Mouse (Mus musculus) liver, postnatal 0 days (tissue): ENCODE measurements around the gene Amh. TPM values are rescaled to one million over a fixed set of nuclear protein-coding genes. Genes with fewer than 3 reads are reported as not detected.

Experiments
- ATAC-seq: fragments of 200-750 bp; cut with Nextera tagmentation; 2 replicates; pipeline ENCODE4 v1.8.0; 2017; ENCODE audit warnings: mild to moderate bottlenecking, moderate library complexity
- DNase-seq: peaks from one replicate; pipeline ENCODE4 v3.0.0-alpha.2; 2016
- H3K27ac ChIP-seq: fragments of 300-500 bp; sonication (generic); 2 replicates; pipeline ENCODE4 v1.5.1; 2014; ENCODE audit warnings: antibody characterized with exemption, moderate library complexity, mild to moderate bottlenecking, low read depth
- H3K27me3 ChIP-seq: fragments of 300-500 bp; sonication (generic); 2 replicates; pipeline ENCODE4 v1.6.1; 2014; ENCODE audit warnings: low read length, control low read depth, mixed read lengths; ENCODE audit not compliant: insufficient read depth
- H3K36me3 ChIP-seq: fragments of 300-500 bp; sonication (generic); replicated peaks from 2 replicates; pipeline ENCODE4 v1.6.1; 2014; ENCODE audit warnings: mild to moderate bottlenecking, control low read depth, low read length, moderate library complexity, mixed read lengths; ENCODE audit not compliant: insufficient read depth
- H3K4me1 ChIP-seq: fragments of 300-500 bp; sonication (generic); 2 replicates; pipeline ENCODE4 v1.6.1; 2014; ENCODE audit warnings: antibody characterized with exemption, mild to moderate bottlenecking, control low read depth; ENCODE audit not compliant: insufficient read depth
- H3K4me2 ChIP-seq: fragments of 300-500 bp; sonication (generic); 2 replicates; pipeline ENCODE4 v1.6.1; 2014; ENCODE audit warnings: low read depth, mild to moderate bottlenecking, low read length, moderate library complexity, mixed read lengths
- H3K4me3 ChIP-seq: fragments of 300-500 bp; sonication (generic); 2 replicates; pipeline ENCODE4 v1.5.1; 2014; ENCODE audit warnings: low read depth, low read length
- H3K9ac ChIP-seq: fragments of 300-500 bp; sonication (generic); replicated peaks from 2 replicates; pipeline ENCODE4 v1.6.1; 2014; ENCODE audit warnings: mild to moderate bottlenecking, moderate library complexity
- H3K9me3 ChIP-seq: fragments of 300-500 bp; sonication (generic); 2 replicates; pipeline ENCODE4 v1.6.1; 2016; ENCODE audit warnings: mild to moderate bottlenecking, control low read depth, low read length, mixed read lengths
- CTCF ChIP-seq: sonication (generic); IDR thresholded peaks from 2 replicates; pipeline ENCODE4 v1.5.1; 2016; ENCODE audit warnings: antibody characterized with exemption, low read depth
- EP300 ChIP-seq: IDR thresholded peaks from 2 replicates; pipeline ENCODE4 v1.6.1; 2016; ENCODE audit warnings: antibody characterized with exemption, low read depth, mild to moderate bottlenecking
- WGBS: fragments of 180-500 bp; shearing (Covaris S2); extraction: QIAGEN DNeasy Blood & Tissue Kit; methylation state at CpG from one replicate; pipeline ENCODE4 v1.1.7; 2014; ENCODE audit not compliant: insufficient replicate concordance; 5-methylcytosine and 5-hydroxymethylcytosine counted together
- polyA plus RNA-seq: library from polyadenylated mRNA; unstranded; fragments of >200 nt; fragmentation: Nextera tagmentation; extraction: Ambion mirVana; gene quantifications from 2 replicates; pipeline ENCODE4 v1.2.1, GENCODE M21; 2015

Amh gene
- polyA plus RNA-seq, 1 experiment from 2014 or later, result 0.06 TPM

DNA sequence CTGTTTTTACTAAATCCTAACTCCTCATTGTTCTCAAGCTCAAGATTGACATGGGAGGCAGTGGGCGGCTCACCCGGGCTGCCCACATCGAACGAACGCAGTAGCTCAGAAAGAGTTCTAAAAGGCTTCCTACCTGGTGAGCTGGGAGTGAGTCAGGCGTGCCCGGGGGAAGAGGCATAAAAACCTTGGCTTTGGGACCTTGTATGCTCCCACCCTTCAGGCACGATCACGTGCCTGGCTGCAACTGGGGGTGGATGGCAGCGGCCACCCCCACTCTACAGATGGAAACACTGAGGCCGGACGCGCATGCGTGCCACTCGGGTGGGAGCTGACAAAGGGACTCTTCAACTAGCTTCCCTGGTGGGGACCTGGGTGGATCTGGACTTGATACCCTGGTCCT lies 37.3 kb downstream of the Amh start:
- Histone ChIP-seq H3K4me2 (no peak overlapping the region), H3K4me3 (no peak overlapping the region), H3K4me1 (0 out of 2 replicates have a peak, but pooled peaks cover 5% of the 10 kb centered on the region), H3K36me3 (no peaks in the 10 kb centered on the region), H3K9me3 (no peaks in the 10 kb centered on the region), H3K27me3 (peaks cover 54% of the 10 kb centered on the region), H3K27ac (no peak overlapping the region), H3K9ac (no peak overlapping the region)
- DNase-seq, result no peak
- no peak for ATAC-seq
- TF ChIP-seq CTCF (no peak), EP300 (no peak)
- 84% methylated on average over 15 of the region's 15 CpGs for WGBS

DNA sequence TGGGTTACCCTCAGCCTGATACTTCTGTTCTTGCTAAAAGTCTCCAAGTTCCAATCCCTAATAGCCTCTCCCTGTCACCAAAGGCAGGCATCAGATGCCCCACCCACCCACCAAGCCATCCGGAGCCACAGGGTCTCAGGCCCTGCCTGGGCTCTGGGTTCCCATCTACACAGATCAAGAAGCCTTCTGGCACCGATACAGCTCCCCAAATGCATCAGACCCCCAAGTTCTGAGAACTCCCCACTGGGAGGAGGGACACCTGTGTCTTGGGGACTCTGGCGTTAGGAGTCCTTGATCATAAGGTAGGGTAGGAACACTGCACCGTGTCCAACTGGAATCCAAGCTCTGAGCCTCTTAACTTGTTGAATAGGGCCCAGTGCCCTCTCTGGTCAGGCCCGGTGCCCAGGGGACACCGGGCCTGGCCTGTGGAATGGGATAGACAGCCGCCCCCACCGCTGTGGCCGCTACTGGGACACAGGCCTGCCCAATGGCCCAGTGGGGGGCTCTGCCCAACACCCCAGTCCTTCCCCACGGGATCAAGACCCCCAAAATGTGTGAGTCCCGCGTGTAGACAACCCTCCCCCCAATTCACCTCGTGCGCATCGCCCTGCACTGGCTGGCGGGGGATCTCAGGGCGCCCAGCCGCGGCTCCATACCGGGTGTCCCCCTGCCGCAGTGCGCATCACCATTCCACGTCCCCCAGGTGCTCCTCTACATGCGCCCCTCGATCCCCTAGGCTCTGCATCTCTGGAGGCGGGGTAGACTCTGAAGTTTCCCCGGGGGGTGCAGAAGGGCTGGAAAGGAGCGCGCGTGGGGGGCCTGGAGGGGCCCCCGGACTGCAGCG lies 38.3 kb downstream of the Amh start:
- H3K4me1 ChIP-seq, result peaks cover 7% of the 10 kb centered on the region
- peaks cover 47% of the 10 kb centered on the region for H3K27me3 ChIP-seq
- H3K9me3 ChIP-seq, result no peaks in the 10 kb centered on the region
- no peak for DNase-seq
- no peak overlapping the region for H3K9ac ChIP-seq
- ATAC-seq, result no peak
- WGBS, result 16% methylated on average over 30 of the region's 32 CpGs
- no peaks in the 10 kb centered on the region for H3K36me3 ChIP-seq
- no peak for TF ChIP-seq CTCF
- TF ChIP-seq EP300, result no peak
- H3K27ac ChIP-seq, result no peak overlapping the region
- H3K4me3 ChIP-seq, result peak overlapping the region; percentile 15; the same call in 1 of the 2 replicates
- peak overlapping the region; percentile 55 for H3K4me2 ChIP-seq

DNA sequence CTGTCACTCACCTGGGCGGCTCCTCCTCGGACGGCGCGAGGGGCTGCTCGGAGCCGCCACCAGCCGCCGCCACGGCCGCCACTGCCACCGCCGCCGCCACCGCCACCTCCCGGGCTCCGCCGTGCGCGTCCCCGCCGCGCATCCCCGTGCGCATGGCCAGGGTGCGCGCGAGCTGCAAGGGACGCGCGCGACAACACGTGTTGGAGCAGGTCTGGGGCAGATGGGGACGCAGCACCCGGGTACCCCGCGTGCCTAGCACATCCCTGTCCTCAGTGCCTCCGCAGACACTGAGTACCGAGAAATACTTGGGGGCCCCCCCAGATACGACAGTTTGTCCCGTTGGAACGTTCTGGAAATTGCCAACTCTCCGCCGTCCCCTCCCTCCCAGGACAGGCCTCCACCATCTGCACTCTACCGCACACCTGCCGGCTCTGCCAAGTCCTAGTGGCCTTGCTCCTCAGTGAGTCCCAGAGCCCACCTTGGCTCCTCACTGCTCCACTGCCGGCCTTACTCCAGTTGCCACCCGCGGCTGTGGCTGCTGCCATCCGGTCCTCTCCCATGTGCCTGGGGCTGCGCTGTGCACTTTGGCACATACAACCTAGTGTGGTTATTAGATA lies 39.0 kb downstream of the Amh start, which contains the start of gene Lingo3:
TSS of gene Lingo3 (minus strand) at position 109 of the 617 bp plus-strand sequence.
- Histone ChIP-seq H3K4me3 (peak within 1 kb of the TSS; percentile 15; the same call in 1 of the 2 replicates), H3K9ac (no peak within 1 kb of the TSS), H3K9me3 (no peaks in the 10 kb centered on the region), H3K27me3 (peaks cover 47% of the 10 kb centered on the region), H3K27ac (no peak within 1 kb of the TSS), H3K4me1 (peaks cover 13% of the 10 kb centered on the region), H3K4me2 (peak within 1 kb of the TSS; percentile 55), H3K36me3 (no peaks in the 10 kb centered on the region)
- ATAC-seq (no peak; the same call in 1 of the 2 replicates), DNase-seq (no peak)
- TF ChIP-seq EP300 (no peak), CTCF (no peak)
- 6% methylated on average over 43 of the region's 51 CpGs for WGBS

DNA sequence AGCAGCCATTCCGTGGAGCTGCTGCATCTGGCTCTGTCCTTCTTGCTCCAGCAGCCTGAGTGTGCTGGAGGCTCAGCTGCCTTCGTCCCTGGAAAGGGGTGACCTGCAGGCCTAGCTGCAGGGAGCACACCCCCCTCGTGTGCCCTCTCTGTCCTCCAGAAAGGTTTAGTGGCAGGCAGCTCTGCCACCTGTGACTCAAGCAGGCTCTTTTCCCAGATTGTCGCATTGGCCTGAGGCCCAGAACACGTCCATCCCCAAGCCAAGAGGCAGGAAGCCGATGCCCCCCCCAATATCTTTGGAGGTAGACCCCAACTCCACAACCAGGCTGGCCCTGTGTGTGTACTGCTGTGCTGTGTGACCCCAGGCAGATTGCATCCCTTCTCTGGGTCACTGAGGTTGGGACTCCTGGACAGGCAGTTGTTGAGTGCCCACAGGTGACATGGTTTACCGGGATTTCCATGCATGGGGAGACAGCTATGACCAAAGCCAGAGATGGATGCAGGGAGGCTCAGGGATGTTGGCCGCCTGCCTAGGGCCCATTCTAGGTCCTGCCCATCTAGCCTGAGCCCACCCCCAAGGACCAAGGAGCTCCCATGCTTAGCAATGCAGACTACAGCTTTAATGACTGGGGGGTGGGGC lies 40.1 kb downstream of the Amh start:
- no peak overlapping the region for H3K9ac ChIP-seq
- H3K4me2 ChIP-seq, result no peak overlapping the region
- peaks cover 47% of the 10 kb centered on the region for H3K27me3 ChIP-seq
- TF ChIP-seq EP300 (no peak), CTCF (no peak)
- H3K36me3 ChIP-seq, result no peaks in the 10 kb centered on the region
- H3K4me3 ChIP-seq, result no peak overlapping the region
- no peak for ATAC-seq
- H3K9me3 ChIP-seq, result no peaks in the 10 kb centered on the region
- H3K27ac ChIP-seq, result no peak overlapping the region
- WGBS, result 61% methylated on average over 8 of the region's 8 CpGs
- peaks cover 13% of the 10 kb centered on the region for H3K4me1 ChIP-seq
- DNase-seq, result no peak

DNA sequence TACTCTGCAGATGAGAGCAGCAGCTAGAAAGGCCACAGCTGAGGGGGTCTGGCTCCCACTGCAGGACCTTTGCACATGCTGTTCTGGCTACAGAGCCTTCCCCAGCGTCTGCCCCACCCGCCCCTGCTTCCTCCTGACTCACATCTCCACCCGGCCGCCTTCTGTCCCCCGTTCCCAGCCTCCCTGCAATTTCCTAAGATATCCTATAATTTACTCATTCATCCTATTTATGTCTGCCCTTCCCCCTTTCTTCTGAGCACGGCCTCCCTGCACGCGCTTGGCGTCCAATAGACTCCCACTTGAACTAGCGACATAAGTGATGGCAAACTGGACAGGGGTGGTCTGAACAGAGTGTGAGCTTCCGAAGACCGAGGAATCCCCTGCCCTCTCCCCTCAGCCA lies 40.7 kb downstream of the Amh start:
- Histone ChIP-seq H3K36me3 (no peaks in the 10 kb centered on the region), H3K4me3 (no peak overlapping the region), H3K4me2 (no peak overlapping the region), H3K9ac (no peak overlapping the region), H3K27me3 (peaks cover 45% of the 10 kb centered on the region), H3K9me3 (no peaks in the 10 kb centered on the region), H3K27ac (no peak overlapping the region), H3K4me1 (peaks cover 13% of the 10 kb centered on the region)
- 72% methylated on average over 12 of the region's 12 CpGs for WGBS
- DNase-seq (no peak), ATAC-seq (no peak)
- TF ChIP-seq CTCF (no peak), EP300 (no peak)

DNA sequence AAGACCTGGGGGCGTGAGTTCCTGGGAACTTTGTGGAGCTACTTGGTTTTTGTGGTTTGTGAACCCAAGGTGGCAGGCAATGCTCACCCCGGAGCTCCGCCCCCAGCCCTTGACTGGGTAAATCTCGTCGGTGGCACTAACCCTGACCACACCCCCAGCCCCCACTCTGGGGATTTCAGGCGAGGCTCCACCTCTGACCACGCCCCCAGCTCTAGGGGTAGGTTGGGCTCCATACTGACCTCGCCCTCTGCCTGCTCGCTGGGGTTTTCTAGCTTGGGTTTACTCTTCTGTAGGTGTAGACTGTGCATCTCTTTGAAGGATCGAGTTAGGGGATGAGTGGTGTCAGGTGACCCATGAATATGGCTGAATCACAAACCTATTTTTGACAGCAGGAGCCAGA lies 43.5 kb downstream of the Amh start:
- WGBS, result 8% methylated on average over 10 of the region's 10 CpGs
- DNase-seq (peak; percentile 85), ATAC-seq (peak; percentile 82)
- TF ChIP-seq CTCF, result no peak
- no peak for TF ChIP-seq EP300
- no peak overlapping the region for H3K4me3 ChIP-seq
- H3K27ac ChIP-seq, result no peak overlapping the region
- H3K27me3 ChIP-seq, result peaks cover 23% of the 10 kb centered on the region
- no peak overlapping the region for H3K9ac ChIP-seq
- no peak overlapping the region for H3K4me2 ChIP-seq
- H3K4me1 ChIP-seq, result peaks cover 11% of the 10 kb centered on the region
- H3K36me3 ChIP-seq, result peaks cover 13% of the 10 kb centered on the region
- no peaks in the 10 kb centered on the region for H3K9me3 ChIP-seq
